Mouse (Mus musculus): ENCODE results near the gene Lims1. TPM values are rescaled to one million over a fixed set of nuclear protein-coding genes. Genes with fewer than 3 reads are reported as not detected.

The Lims1 gene
- polyA plus RNA-seq, 1 experiment from 2014 or later = 57.2 TPM

DNA sequence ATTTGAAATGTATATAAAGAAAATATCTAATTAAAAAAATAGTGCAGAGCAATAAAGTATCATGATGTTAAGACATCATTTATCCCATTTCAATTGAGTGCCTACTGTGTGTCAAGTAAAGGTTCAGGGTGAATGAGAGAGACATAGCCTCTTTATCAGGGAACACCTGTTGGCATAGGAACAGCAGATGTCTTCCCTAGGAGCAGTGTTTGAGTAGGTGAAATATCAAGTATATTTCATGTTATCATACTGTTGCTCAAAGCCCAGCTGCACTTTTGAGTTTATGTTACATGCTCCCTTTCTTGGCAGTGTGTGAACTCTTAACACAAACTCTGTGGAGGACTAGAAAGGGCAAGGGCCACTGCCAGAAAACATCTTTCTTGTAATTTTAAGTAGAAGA, 50.6 kb downstream of the Lims1 start:
- no peak overlapping the region for H3K4me2 ChIP-seq (replicated peaks)
- H3K36me3 ChIP-seq (replicated peaks; ENCODE audit: control insufficient read depth, insufficient read depth) = no peaks in the 10 kb centered on the region
- DNase-seq (ENCODE audit: low spot score) = no peak
- H3K9ac ChIP-seq = no peak overlapping the region
- no peak overlapping the region for H3K4me3 ChIP-seq (replicated peaks; ENCODE audit: low read length)
- H3K27ac ChIP-seq = no peak overlapping the region
- 0 out of 2 replicates have a peak, but pooled peaks cover 17% of the 10 kb centered on the region for H3K4me1 ChIP-seq (replicated peaks; ENCODE audit: control insufficient read depth, insufficient read depth, low read length)
- no peak for ATAC-seq (ENCODE audit: low FRiP score)
- H3K9me3 ChIP-seq (ENCODE audit: control insufficient read depth, low read length) = no peaks in the 10 kb centered on the region
- no peaks in the 10 kb centered on the region for H3K27me3 ChIP-seq (ENCODE audit: control insufficient read depth, insufficient read depth, low read length)

DNA sequence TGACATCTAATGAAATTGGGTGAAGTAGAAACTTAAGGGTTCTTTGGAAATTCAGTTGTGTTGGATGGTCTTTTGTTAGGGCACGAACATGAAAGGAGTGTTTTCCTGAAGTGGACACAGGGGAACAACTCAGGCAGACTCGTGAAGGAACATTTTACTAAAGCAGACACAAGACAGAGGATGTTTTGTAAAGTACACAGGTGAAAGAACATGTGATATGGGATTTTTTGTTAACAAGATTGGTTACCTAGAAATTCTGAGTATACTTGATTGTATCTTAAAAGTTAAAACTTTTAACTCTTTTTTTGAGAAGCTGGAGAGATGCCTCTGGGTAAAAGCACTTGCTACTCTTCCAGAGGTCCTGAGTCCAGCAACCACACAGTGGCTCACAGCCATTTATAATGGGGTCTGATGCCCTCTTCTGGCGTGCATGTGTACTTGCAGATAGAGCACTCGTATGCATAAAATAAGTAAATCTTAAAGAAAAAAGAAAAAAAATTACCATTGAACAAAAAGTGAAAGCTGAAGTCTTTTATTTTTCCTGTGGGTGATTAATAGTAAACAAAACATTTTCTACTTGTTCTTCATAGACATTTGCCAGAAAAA, 54.4 kb downstream of the Lims1 start:
- H3K9me3 ChIP-seq (ENCODE audit: control insufficient read depth, low read length) = no peaks in the 10 kb centered on the region
- no peaks in the 10 kb centered on the region for H3K36me3 ChIP-seq (replicated peaks; ENCODE audit: control insufficient read depth, insufficient read depth)
- DNase-seq (ENCODE audit: low spot score) (peak; percentile 56), ATAC-seq (ENCODE audit: low FRiP score) (no peak)
- H3K4me1 ChIP-seq (replicated peaks; ENCODE audit: control insufficient read depth, insufficient read depth, low read length) = peaks cover 7% of the 10 kb centered on the region
- no peak overlapping the region for H3K4me3 ChIP-seq (replicated peaks; ENCODE audit: low read length)
- WGBS = 44% methylated on average over 4 of the region's 4 CpGs
- H3K27ac ChIP-seq = no peak overlapping the region
- no peak overlapping the region for H3K4me2 ChIP-seq (replicated peaks)
- no peaks in the 10 kb centered on the region for H3K27me3 ChIP-seq (ENCODE audit: control insufficient read depth, insufficient read depth, low read length)
- no peak overlapping the region for H3K9ac ChIP-seq

DNA sequence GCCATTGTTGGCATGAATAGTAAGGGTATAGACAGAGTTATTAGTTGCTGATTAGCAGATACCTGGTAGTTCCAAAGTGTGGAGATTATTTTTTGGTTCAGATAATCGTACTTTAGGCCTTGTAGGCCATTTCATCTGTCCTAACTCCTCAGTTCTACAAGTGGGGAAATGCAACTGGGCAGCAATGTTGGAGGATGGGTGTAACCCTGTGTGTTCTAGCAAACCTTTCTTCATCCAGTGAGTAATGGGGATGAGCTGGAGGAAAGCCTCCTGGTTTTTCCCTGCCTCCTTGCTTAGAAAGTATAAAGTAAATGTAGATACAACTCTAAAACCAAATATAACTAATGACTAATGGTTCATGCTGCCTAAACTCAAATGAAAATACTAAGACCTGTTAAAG, 55.1 kb downstream of the Lims1 start:
- no peaks in the 10 kb centered on the region for H3K9me3 ChIP-seq (ENCODE audit: control insufficient read depth, low read length)
- WGBS = 62% methylated on average over 1 of the region's 1 CpGs
- no peak for ATAC-seq (ENCODE audit: low FRiP score)
- no peaks in the 10 kb centered on the region for H3K27me3 ChIP-seq (ENCODE audit: control insufficient read depth, insufficient read depth, low read length)
- no peak overlapping the region for H3K4me2 ChIP-seq (replicated peaks)
- H3K27ac ChIP-seq = no peak overlapping the region
- DNase-seq (ENCODE audit: low spot score) = no peak
- no peaks in the 10 kb centered on the region for H3K36me3 ChIP-seq (replicated peaks; ENCODE audit: control insufficient read depth, insufficient read depth)
- H3K4me3 ChIP-seq (replicated peaks; ENCODE audit: low read length) = no peak overlapping the region
- H3K9ac ChIP-seq = no peak overlapping the region
- H3K4me1 ChIP-seq (replicated peaks; ENCODE audit: control insufficient read depth, insufficient read depth, low read length) = peaks cover 12% of the 10 kb centered on the region

DNA sequence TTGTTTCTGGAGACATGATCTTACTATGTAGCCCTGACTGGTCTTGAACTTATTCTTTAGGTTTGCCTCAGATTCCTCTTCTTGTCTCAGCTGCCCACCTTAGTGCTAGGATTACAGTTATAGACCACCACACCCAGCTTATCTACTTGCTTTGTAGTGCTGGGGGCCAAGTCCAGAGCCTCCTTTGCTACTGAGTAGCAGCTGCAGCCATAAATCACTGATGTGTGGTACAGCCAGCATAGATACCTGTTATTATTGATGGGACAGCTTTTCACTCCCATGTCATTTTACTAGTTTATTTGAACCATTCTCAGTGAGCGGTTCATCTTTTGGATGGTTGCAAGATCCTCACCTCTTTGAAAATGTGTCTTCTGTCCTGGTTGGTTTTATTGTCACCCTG, 56.4 kb downstream of the Lims1 start:
- Histone ChIP-seq H3K9ac (no peak overlapping the region), H3K36me3 (replicated peaks; ENCODE audit: control insufficient read depth, insufficient read depth) (no peaks in the 10 kb centered on the region), H3K4me1 (replicated peaks; ENCODE audit: control insufficient read depth, insufficient read depth, low read length) (peaks cover 25% of the 10 kb centered on the region), H3K4me3 (replicated peaks; ENCODE audit: low read length) (no peak overlapping the region), H3K27me3 (ENCODE audit: control insufficient read depth, insufficient read depth, low read length) (no peaks in the 10 kb centered on the region), H3K4me2 (replicated peaks) (no peak overlapping the region), H3K9me3 (ENCODE audit: control insufficient read depth, low read length) (no peaks in the 10 kb centered on the region), H3K27ac (no peak overlapping the region)
- ATAC-seq (ENCODE audit: low FRiP score) (no peak), DNase-seq (ENCODE audit: low spot score) (no peak)
- 100% methylated on average over 1 of the region's 1 CpGs for WGBS

DNA sequence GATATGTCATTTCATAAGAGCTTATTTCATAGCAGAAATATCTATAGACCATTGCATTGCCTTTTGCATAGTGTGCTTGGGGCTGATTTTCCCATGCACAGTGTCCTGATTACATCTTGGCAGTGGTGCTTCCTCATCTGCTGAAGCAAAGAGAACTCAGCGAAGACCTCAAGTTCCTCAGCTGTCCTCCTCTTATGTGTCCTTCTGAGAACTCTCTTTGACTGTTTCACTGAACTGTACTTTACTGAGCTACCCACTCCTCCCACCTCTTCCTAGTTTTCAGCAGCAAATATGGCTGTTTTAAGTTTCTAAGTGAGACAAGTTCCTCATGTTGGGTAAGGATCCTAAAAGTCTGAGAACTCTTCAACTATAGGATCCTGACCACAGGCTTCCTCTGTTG, 58.6 kb downstream of the Lims1 start:
- Histone ChIP-seq H3K27ac (peak overlapping the region; percentile 76; the same call in 1 of the 2 replicates), H3K9me3 (ENCODE audit: control insufficient read depth, low read length) (no peaks in the 10 kb centered on the region), H3K4me2 (replicated peaks) (no peak overlapping the region), H3K36me3 (replicated peaks; ENCODE audit: control insufficient read depth, insufficient read depth) (no peaks in the 10 kb centered on the region), H3K27me3 (ENCODE audit: control insufficient read depth, insufficient read depth, low read length) (no peaks in the 10 kb centered on the region), H3K4me3 (replicated peaks; ENCODE audit: low read length) (no peak overlapping the region), H3K4me1 (replicated peaks; ENCODE audit: control insufficient read depth, insufficient read depth, low read length) (peaks cover 25% of the 10 kb centered on the region), H3K9ac (no peak overlapping the region)
- ATAC-seq (ENCODE audit: low FRiP score) (no peak), DNase-seq (ENCODE audit: low spot score) (no peak)
- 91% methylated on average over 1 of the region's 1 CpGs for WGBS

DNA sequence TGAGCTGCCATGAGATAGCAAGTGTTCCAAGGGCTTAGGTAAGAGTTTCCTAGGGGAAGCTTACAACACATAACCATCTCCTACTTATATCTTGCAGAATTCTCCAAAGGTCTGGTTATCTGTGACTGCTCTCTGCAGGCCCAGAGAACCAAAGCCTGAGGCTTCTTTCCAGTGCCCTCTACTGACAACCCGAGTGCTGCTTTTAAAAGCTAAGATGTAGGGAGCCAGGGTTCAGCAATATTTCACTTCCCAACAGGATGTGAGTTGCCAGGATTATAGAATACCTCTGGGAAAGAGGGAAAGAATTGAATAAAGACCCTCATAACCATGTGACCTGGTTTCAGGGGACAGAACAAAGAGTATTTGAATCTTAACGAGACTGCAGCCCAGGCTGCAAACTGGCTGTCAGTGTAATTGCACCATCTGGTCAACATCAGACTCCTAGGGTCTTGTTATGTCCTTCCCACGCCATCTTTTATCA, 59.4 kb downstream of the Lims1 start:
- H3K9ac ChIP-seq = no peak overlapping the region
- H3K27me3 ChIP-seq (ENCODE audit: control insufficient read depth, insufficient read depth, low read length) = no peaks in the 10 kb centered on the region
- H3K4me1 ChIP-seq (replicated peaks; ENCODE audit: control insufficient read depth, insufficient read depth, low read length) = peaks cover 25% of the 10 kb centered on the region
- WGBS = 6% methylated on average over 3 of the region's 3 CpGs
- ATAC-seq (ENCODE audit: low FRiP score) (peak; percentile 78), DNase-seq (ENCODE audit: low spot score) (no peak)
- H3K27ac ChIP-seq = peak overlapping the region; percentile 76
- no peak overlapping the region for H3K4me3 ChIP-seq (replicated peaks; ENCODE audit: low read length)
- no peaks in the 10 kb centered on the region for H3K9me3 ChIP-seq (ENCODE audit: control insufficient read depth, low read length)
- peak overlapping the region; percentile 8 for H3K4me2 ChIP-seq (replicated peaks)
- no peaks in the 10 kb centered on the region; the same call in 1 of the 2 replicates for H3K36me3 ChIP-seq (replicated peaks; ENCODE audit: control insufficient read depth, insufficient read depth)

DNA sequence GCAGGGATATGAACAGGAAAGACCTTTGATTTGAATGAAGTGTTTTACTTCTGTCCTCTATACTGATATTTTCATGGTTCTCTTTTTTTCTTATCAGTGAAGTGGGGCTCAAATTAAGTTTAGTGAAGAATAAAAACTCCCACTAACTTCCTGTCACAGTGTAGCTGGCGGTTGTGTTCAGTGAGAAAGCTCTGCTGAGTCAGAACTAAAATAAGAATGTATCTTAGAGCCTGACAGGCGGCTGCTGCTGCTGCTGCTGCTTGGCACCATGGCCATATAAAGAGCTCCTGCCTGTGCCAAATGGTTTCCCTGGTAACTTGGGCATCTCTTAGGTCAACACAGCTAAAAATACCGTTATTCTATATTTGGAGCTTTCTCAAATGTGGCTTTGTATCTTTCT, 60.0 kb downstream of the Lims1 start:
- H3K27ac ChIP-seq = peak overlapping the region; percentile 76
- no peaks in the 10 kb centered on the region for H3K27me3 ChIP-seq (ENCODE audit: control insufficient read depth, insufficient read depth, low read length)
- H3K4me2 ChIP-seq (replicated peaks) = peak overlapping the region; percentile 8; the same call in 1 of the 2 replicates
- no peak overlapping the region for H3K4me3 ChIP-seq (replicated peaks; ENCODE audit: low read length)
- peak; percentile 58; the same call in 1 of the 2 replicates for ATAC-seq (ENCODE audit: low FRiP score)
- no peak overlapping the region for H3K9ac ChIP-seq
- no peaks in the 10 kb centered on the region; the same call in 1 of the 2 replicates for H3K36me3 ChIP-seq (replicated peaks; ENCODE audit: control insufficient read depth, insufficient read depth)
- no peaks in the 10 kb centered on the region for H3K9me3 ChIP-seq (ENCODE audit: control insufficient read depth, low read length)
- H3K4me1 ChIP-seq (replicated peaks; ENCODE audit: control insufficient read depth, insufficient read depth, low read length) = peaks cover 25% of the 10 kb centered on the region
- 22% methylated on average over 3 of the region's 3 CpGs for WGBS
- DNase-seq (ENCODE audit: low spot score) = peak; percentile 52

DNA sequence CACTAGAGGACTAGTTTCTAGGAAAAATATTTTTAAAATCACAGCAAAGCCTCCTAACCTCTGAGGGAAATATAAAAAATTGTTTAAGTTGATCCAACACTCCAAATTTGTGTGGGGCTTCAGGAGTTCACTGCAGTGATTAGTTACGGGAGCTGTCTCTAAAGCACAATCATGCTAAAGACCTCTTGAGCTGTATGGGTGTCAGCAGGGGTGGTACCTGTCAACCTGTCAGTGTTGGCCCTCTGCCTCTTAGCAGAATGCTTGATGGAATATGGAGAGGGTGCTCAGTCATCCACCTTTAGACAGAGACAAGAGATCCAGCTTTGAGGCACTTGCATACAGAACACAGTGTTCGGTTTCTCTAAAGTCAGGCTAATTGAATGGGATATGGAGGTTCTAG, 60.5 kb downstream of the Lims1 start:
- 48% methylated on average over 2 of the region's 2 CpGs for WGBS
- ATAC-seq (ENCODE audit: low FRiP score) (no peak), DNase-seq (ENCODE audit: low spot score) (no peak)

DNA sequence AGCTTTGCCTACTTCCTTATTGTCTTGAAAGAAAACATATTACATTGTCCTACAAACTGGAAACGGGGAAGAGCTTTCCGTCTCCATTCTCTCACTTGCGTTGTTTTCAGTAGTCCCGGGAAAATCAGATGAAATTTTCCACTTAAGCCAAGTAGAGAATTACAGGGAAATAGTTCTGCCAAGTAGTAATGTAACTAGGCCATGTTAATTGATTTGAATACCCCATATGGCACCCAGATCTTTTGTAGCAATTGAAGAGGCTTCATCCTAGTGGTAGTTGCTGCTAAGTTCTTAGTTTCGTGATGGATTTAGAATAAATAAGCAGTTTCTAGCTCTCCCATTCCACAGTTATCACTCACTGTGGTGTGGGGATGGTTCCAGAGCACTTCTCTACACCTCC, 62.4 kb downstream of the Lims1 start:
- Histone ChIP-seq H3K4me1 (replicated peaks; ENCODE audit: control insufficient read depth, insufficient read depth, low read length) (peaks cover 25% of the 10 kb centered on the region), H3K4me2 (replicated peaks) (no peak overlapping the region), H3K4me3 (replicated peaks; ENCODE audit: low read length) (no peak overlapping the region), H3K9ac (no peak overlapping the region), H3K9me3 (ENCODE audit: control insufficient read depth, low read length) (no peaks in the 10 kb centered on the region), H3K27me3 (ENCODE audit: control insufficient read depth, insufficient read depth, low read length) (no peaks in the 10 kb centered on the region), H3K27ac (no peak overlapping the region), H3K36me3 (replicated peaks; ENCODE audit: control insufficient read depth, insufficient read depth) (no peaks in the 10 kb centered on the region; the same call in 1 of the 2 replicates)
- ATAC-seq (ENCODE audit: low FRiP score) (no peak), DNase-seq (ENCODE audit: low spot score) (no peak)
- 85% methylated on average over 5 of the region's 5 CpGs for WGBS

More for the DNA sequence above, 60.5 kb downstream of the Lims1 start:
- Histone ChIP-seq H3K36me3 (replicated peaks; ENCODE audit: control insufficient read depth, insufficient read depth) (no peaks in the 10 kb centered on the region; the same call in 1 of the 2 replicates), H3K4me1 (replicated peaks; ENCODE audit: control insufficient read depth, insufficient read depth, low read length) (peaks cover 25% of the 10 kb centered on the region), H3K4me3 (replicated peaks; ENCODE audit: low read length) (no peak overlapping the region), H3K9ac (no peak overlapping the region), H3K27ac (no peak overlapping the region), H3K27me3 (ENCODE audit: control insufficient read depth, insufficient read depth, low read length) (no peaks in the 10 kb centered on the region), H3K4me2 (replicated peaks) (no peak overlapping the region), H3K9me3 (ENCODE audit: control insufficient read depth, low read length) (no peaks in the 10 kb centered on the region)
